Mouse (Mus musculus): Measurements from ENCODE around the gene Faap100.
"Not testable (repeated sequence)": the region's sequence is repeated elsewhere in the genome, so short reads cannot be mapped to it uniquely, and the experiment has no call there.

The Faap100 gene

DNA sequence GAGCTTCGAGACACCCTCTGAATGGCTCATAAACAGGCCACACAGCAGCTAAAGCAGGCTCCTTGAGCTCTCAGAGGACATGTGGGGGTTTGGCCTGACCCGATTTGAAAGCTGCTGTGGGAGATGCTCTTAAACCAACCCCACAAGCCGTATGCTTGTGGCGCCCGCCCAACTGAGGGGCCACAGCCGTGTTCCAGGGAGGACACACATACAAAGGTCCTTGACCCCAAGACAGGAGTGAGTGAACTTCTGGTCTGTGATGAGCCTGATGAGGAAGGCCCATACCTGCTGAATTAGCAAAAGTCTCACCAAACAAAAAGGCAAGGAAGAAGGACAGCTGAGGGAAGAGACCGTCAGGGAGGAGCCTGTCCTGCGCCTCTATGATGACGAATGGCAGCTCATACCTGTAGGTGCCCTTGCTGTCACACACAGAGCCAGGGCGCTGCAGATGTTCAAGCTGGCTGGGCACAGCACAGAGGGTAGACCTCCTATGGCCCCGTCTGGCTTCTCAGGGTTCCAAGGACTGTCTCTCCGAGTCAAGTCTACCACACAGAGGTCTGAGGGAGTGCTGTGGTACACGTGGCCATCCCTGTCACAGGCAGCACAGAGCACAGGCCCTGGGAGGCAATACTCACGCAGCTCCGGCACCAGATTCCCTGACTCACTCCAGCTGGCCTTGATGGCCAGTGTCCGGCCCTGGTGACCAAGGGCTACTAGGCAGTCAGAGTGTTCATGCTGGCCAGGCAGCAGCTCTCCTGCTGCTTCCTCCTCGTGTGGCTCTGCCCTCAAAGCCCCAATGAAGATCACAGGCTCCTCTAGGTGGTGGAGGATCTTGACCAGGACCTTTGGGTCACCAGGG is 2.0 kb downstream of the Faap100 start:
- peak; percentile 91 for DNase-seq

DNA sequence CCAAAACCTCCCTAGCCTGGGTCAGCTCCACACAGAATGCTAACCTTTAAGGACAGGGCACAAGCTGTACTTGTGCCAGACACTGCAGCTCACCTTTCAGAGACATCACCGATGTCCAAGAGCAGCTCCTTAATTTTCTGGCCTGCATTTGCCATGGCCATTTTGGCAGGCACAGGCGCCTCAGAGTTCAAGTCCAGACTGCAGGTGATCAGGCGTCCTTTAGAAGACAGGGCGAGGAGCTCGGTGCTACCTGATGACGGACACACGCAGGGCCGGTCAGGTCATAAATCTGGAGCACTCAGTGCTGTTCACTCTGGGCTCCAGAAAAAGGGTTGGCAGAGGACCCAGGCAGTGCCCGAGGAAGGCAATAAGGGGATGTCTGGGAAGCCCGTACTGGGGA is 3.2 kb downstream of the Faap100 start:
- peak; percentile 91 for DNase-seq

DNA sequence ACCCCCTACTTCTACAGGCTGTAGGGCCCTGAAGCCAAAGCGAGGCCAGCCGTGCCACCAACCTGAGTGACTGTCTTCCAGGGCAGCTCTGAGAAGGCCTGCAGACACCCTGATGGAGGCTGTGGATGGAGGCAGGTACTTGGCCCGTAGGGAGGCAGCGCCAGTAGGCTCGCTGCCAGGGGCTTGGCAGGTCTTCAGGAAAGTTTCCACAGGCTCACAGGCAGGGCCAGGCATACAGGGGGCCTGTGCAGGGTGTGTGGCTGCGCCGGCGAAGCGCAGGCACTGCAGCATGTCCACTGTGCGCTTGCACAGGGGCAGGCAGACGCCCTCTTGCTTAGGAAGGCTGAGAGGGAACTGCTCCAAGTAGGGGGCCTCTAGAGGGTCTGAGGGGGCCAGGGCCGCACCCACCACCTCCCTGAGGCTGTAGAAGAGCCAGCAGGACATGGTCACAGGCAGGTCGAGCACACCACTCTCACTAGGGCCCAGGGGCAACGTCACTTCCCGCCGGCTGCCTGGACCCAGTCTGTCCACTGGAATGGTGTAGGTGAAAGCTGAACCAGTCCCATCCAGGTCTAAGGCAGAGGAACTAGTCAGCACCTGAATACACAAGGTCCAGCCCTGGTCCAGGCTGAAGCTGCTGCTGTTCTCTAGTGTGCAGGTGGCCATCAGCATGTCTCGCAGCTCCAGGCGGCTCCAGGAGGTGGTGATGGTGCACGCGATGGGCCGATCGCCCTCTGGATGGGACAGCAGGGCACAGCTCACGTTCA is 4.6 kb downstream of the Faap100 start:
- peak; percentile 97 for DNase-seq

DNA sequence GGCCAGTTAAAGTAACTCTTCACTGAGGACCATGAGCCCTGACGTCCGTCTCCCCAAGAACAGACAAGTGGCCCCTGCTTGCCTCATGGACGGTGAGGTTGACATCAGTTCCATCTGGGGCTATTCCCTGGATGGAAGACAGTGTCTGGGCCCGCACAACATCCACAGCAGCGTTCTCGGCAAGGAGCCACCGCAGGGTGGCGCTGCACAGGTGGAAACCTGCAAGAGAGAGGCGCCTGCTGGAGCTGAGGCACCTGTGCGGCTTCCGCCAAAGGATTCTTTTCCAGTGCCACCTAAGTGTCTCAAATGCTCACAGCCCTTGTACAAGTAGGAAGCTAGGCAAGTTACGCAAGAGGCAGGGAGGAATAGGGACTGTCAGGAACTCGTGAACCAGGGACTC is 5.5 kb downstream of the Faap100 start:
- DNase-seq = no peak

DNA sequence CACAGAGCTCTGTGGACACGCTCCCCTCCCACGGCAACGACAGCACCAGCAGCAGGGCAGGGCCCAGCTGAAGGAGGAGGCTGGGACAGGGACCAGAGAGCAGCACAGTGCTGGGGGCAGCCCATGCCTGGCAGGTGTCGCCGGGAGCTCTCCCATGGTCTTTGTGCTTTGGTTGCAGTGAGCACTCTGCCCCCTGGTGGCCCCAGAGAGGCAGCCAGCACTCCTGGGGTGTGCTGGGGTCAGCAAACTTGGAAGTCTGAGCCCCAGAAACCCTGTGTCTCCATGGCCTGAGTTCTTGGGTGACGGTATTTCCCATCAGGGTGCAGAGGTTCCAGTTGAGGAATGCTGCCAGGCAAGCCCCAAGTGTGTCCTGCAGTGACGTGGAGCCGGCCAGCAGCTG is 8.9 kb downstream of the Faap100 start:
- peak; percentile 96 for DNase-seq

DNA sequence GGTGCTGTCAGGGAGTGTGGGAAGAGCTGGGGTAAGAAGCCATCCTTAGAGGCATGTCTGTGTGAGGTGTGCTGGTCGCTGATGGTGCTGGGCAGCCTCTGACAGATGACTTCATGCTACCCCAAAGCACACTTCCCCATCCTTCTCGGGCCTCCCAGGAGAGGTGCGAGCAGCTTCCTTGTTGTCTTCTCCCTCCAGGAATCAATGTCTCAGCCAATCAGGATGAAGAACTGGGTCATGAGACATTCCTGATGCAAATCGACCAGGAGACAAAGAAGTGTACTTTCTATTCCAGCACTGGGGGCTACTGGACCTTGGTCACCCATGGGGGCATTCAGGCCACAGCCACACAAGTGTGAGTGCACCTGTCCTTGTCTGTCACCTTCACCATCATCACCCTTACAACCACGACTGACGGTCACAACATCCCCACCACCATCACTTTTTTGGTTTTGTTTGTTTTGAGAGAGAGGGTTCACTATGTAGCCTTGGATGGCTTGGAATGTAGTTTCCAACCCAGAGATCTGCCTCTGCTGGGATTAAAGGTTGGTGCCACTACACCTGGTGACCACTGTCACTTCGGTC is 12.0 kb downstream of the Faap100 start:
- DNase-seq = no peak

DNA sequence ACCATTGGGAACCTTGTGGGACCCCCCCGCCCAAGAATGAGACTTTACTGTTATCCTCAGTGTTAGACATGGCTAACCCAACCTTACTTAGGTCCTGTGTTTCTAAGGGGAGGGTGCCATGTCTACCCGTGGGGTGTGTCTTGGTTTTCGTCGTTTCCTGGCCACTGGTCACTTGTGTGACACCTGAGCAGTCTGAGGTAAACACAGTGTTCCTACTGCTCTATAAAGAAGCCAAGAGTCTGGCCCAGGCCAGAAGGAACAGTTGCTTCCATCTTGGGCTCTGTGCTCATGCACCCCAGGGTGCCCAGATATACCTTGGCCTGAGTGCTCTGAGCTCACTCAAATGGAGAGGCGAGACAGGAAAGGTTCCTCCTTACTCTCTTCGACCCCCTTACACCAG is 15.7 kb downstream of the Faap100 start:
- DNase-seq = no peak

DNA sequence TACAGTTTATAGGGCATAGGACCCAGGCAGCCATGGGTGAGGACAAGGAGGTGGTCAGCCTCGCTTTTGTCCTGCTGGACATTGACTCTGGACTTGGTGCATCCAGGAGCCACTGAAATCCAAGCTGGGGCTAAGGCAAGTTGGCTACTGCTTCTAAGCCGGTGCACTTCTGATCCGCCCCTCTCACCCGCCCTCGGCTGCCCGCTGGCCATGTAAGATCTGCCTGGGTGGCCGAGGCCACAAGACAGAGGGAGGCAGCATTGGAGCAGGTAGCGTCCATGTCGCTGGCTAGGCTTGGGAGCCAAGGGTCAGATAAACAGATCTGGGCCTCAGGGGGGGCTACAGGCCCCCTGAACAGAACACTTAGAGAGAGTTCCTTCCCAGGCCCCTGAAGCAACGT is 17.3 kb downstream of the Faap100 start, which contains the start of gene Fscn2:
Fscn2 (plus strand) TSS at position 240 of the 400 bp plus-strand sequence.
- no peak for DNase-seq

DNA sequence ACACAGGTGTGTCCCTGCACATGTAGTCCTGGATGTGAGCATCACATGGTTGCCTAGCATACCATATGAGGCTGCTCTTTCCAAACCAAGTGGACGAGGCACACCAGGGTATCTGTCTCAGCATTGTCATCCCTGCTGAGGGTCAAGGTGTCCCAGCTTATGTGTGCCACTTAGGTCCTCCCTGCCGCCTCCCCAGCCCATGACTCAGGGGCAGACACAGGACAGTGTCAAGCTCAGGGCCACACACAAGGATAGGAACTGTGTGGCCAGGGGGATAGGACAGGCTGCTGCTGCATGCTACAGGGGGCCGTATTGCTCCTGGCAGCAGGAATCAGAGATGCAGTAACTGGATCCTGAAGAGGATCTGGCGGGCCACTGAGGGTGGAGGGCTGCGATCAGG is 17.8 kb downstream of the Faap100 start:
- DNase-seq = no peak

DNA sequence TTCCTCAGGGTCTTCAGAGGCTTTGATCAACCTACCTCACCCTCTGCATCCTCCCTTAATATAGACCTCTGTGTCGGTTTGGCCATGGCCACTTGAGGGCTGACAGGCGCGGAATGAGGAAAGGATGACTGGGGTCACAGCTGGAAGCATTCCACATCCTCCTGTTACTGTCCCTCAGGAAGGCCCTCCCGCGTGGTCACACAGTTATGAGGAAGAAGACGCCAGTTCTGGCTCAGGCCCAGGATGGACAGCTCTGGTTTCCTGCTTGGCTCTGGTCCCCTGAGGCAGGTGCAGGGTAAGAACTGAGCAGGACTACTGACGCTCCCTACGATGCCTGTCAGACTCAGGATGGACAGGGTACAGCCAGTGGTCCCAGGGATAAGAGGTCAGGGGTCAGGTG is 18.5 kb downstream of the Faap100 start:
- peak; percentile 98 for DNase-seq

DNA sequence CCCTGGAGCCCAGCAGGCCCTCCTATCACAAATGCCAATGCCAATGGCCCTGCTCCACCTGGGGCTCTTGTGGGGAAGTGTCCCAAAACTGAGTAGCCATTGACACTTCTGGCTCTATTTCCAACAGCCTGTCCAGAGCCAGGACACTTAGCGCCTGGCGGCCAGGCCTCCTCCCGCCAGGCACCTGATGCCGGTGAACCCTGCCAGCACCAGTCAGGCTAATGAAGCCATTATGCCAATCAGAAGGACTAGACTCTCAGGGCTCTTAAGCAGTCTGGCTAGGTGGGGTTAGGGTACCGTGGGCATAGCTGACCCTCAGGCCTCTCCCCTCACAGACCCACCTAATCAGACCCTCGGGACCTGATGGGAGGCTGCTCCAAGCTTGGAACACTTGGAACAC is 19.2 kb downstream of the Faap100 start:
- DNase-seq = peak; percentile 97

DNA sequence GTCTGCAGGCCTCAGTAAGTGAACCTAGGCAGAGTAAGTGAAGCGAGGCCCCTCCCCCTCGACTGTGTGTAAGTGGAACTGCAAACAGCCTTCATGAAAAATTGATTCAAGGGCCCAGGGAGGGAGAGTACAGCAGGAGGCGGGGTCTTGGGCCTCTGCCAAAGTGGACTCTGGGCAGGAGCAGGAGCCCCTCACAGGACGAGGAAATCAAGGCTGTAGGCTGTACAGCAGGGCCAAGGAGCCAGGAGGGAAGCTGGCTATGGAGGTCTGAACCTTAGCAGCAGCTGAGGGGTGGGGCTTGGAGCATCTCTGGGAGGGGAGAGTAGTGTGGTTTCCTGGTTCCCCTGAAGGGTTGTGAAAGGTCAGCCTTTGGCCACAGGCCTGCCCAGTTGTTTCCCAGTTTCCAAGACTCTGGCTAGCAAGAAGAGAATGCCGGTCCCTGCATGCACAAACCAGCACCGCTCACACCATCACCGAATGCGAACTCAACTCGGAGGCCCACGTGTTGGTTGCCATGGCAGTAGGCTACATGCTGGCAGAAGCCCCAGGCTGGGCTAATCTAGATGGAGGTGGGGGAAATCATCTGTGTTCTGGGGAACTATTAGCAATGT is 20.7 kb downstream of the Faap100 start:
- peak; percentile 98 for DNase-seq

DNA sequence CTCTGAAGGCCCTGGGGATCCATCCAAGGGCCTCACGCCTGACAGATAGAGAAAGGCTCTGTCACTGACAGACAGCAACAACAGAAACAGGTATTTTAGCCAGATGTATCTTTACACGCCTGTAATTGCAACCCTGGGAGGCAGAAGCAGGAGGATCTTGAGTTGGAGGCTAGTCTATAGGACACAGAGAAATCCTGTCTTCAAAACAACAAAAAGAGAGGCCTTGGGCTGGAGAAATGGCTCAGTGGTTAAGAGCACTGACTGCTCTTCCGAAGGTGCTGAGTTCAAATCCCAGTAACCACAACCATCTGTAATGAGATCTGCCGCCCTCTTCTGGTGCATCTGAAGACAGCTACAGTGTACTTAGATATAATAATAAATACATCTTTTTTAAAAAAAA is 21.7 kb downstream of the Faap100 start:
- DNase-seq = peak; percentile 88

DNA sequence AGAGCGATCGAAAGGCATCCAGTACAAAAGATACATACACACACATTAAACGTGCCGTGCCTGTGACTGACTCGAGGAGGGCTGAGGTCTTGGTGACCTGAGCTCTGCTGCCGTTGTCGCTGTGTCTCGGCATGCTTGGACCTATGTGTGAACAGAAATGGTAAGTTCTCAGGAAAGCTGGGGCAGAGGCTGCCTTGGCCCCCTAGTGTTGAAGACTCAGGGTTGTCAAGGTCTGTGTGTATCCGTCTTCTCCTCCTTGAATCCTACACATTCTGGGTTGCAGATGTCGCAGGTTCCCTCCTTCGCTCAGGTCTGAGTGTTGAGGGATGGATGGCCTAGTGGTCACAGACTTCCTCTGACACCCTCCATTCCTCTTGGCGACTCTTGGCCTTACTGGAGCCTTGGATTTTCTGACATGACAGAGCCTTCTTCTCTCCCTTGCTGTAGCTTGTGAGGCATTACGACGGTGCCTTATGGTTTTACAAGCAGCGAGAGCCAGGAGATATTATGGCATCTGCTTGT is 22.2 kb downstream of the Faap100 start:
- DNase-seq = peak; percentile 90

DNA sequence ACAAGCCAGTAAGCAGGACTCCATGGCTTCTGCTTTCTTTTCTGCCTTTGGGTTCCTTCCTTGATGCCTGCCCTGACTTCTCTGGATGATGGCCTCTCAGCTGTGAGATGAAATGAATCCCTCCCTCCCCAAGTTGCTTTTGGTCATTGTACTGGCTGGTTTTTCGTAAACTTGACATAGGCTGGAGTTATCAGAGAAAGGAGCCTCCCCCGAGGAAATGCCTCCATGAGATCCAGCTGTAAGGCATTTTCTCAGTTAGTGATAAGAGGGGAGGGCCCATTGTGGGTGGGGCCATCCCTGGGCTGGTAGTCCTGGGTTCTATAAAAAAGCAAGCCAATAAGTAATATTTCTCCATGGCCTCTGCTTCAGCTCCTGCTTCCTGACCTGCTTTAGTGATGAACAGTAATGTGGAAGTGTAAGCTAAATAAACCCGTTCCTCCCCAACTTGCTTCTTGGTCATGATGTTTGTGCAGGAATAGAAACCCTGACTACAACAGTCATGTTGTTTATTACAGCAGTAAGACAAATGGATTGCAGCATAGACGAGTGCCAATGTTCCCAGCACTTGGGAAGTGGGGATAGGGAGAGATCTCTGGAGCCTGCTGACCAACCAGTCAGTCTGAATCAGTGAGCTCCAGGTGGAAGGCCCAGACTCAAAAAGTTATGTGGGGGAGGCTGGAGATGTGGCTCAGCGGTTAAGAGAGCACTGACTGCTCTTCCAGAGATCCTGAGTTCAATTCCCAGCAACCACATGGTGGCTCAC is 23.1 kb downstream of the Faap100 start:
- DNase-seq = peak; percentile 91

DNA sequence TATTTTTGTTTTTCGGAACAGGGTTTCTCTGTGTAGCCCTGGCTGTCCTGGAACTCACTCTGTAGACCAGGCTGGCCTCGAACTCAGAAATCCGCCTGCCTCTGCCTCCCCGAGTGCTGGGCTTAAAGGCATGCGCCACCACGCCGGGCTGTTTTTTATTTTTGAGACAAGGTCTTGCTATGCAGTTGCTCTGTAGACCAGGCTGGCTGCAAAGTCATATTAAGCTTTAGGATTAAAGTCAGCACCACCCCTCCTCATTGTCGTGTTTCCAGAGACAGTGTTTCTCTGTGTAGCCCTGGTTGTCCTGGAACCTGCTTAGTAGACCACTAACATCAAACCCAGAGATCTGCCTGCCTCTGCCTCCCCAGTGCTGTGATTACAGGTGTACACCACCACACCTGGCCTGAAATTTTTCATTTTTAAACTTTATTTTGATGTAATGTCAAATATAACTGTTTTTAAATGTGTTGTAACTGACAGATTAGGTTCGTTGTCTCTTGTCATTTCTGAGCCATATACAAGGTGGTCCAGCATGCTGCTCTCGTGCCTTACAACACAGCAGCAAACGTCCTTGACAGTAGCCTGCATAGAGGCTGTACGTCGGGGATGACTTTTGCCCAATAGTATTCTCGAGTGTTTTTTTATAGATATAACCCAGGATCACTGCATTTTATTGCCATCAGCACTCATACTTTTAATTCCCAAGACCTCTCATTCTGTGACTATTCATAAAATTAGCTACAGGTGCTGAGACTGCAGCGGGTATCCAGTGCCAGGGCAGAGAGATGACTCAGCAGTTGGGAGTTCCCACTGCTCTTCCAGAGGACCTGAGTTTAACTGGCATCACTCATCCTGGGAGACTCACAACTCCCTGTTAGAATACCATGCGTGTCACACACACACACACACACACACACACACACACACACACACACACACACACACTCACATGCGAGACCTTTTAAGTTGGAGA is 24.0 kb downstream of the Faap100 start:
- DNase-seq = peak; percentile 92

DNA sequence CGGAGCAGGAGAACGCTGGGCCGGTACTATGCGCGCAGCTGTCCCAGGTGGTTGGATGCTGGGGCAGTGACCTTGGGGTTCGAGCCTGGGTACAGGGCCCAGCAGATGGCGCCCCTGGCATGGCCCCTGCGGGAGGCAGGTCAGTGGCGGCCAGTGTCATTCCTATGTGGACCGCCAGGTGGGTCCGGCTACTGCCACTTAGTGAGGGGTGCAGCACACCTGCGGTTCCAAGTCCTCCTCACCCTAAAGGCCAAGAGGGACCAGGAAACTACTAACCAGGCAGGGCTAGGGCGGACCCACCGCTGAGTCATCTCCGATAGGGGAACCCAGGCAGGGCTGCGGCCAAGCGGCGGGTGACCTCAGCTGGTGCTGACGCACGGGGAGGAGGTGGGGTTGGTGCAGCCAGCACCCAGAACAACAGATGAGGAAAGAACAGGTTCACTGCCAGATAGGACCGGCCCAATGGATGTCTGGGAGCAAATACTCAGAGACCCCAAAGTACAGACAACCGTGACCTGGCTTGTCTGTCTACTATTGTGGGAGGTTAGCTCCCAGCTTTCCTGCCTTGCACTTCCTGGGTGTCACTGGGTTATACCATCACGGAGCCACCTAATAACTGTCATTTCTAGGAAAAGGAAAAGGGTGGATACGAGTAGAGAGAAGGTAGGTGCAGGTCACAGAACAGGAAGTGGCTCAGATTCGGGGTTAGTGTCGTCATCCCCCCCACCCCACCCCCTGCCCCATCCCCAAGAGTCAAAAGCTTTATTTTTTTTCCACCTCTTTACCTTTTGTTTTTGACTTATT is 24.9 kb downstream of the Faap100 start:
- peak; percentile 99 for DNase-seq

DNA sequence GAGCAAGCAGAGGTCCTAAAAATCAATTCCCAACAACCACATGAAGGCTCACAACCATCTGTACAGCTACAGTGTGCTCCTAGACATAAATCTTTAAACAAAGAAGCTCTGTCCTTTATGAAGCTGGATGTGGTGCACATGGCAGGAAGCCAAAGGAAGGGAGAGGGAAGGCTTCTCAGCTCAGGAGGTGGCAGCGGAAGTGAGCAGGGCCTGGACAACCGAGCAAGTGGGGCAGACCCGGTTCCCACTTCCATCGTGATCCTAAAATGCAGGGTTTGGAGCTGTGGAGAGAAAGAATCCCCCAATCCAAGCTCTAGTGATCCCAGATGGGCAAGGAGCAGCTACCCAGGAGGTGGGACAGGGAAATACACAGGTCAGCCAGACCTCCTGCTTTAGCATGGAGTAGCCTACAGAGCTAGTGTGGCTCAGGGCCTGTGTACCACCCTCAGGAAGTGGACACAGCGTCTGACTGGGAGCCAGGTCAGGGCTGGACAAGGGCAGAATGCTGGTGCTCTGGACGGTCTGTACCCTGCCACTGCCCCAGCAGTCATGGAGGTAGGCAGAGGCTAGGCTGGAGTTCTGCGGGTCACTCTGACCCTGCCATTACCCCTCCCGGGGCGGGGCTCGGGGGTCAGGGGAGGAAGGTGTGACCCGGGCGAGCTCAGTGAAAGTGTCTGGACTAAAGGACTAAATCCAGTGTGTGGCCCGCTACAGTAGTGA is 25.8 kb downstream of the Faap100 start:
- peak; percentile 97 for DNase-seq

DNA sequence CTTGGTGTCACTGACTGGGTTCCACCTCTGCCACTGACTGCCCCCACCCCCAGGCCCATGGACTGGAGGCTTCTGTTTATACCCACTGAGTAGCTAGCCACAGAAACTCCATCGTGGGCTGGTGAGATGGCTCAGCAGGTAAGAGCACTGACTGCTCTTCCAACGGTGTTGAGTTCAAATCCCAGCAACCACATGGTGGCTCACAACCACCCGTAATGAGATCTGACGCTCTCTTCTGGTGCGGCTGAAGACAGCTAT is 26.5 kb downstream of the Faap100 start:
- DNase-seq = not testable (repeated sequence)

All from heart, adult 11 months (tissue).